ENCODE assay signal across 12 mouse cellular contexts in the genomic region with DNA sequence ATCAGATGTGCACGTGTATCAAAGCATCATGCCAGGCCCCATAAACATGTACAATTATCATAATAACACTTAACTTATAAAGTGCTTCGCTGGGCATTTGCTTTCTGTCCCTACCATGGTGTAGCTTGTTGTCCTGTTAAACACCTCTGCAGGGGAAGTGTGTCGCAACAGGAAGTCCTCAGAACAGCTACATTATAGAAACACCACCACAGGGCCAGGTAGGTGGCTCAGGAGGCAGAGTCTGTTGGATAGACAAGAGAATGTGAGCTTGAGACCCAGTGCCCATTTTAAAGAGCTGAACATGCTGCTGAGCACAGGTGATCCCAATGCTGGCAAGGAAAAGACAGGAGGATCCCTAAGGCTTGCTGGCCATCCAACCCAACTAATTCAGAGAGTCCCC.
"Had no signal": no experiment of that assay in that cellular context is flagged by ENCODE, and none has a peak within 500 bp of the region (broad histone marks: within the 10 kb centered on the region; RNA-seq: fewer than 3 reads in every experiment).

No protein-coding gene starts in this region.

- DNase-seq: retina, postnatal 1 day; right cerebral cortex, adult 18-20 months; right cerebral cortex, postnatal 14 days; right cerebral cortex, postnatal 25 days; right cerebral cortex, postnatal 4 days; spleen, adult 18-20 months; thymus, adult 18-20 months; thymus, adult 2 months; thymus, postnatal 14 days; thymus, postnatal 25 days; thymus, postnatal 36 days; thymus, postnatal 4 days had no signal
